ENCODE assay signal across 10 mouse cellular contexts in the genomic region with DNA sequence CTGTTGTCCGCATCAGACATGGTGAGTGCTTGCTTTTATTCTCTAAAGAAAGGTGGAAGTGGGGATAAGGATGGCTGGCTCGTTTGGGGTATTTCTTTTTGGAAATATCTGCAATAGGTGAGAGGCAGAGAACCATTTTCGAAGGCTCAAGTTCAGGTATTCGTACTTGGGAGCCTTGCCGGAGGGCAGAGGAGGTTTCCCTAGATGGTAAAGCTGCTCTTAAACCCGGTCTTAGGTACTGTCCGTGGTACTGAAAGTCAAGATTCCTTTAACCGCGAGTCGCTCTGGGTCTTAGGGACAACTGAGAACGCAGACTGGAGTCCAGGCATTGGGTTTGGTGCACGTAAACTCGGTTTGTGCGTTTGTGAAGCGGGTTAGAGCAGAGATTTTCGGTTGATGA. TPM values are rescaled to one million over a fixed set of nuclear protein-coding genes. Genes with fewer than 3 reads are reported as not detected.
A peak's percentile ranks its signal among the peaks of the same experiment; 100 is the strongest.
DNase-seq lines count a peak whose midpoint lies in the region; ATAC-seq and TF ChIP-seq lines count a peak whose summit lies in the region.
"Had no signal": no experiment of that assay in that cellular context is flagged by ENCODE, and none has a peak within 500 bp of the region (broad histone marks: within the 10 kb centered on the region; RNA-seq: fewer than 3 reads in every experiment).

No protein-coding gene starts in this region.

- DNase-seq in kidney, adult 2 months: peak; percentile 68
- peak; percentile 86 for DNase-seq in ZHBTc4 (ENCODE audit: low read depth, low spot score)
- DNase-seq in hindbrain, embryonic 10.5 days (ENCODE audit: low spot score): peak; percentile 66
- no peak for DNase-seq in T-cell, adult 2 months (ENCODE audit: low spot score)
- DNase-seq in gastrocnemius, postnatal 10 days: no peak

- no peaks in the 10 kb centered on the region for H3K9me3 ChIP-seq in kidney, embryonic 14.5 days (ENCODE audit: control insufficient read depth, low read length)
- no peaks in the 10 kb centered on the region for H3K9me3 ChIP-seq in hindbrain, embryonic 10.5 days
- H3K9me3 ChIP-seq: liver, embryonic 15.5 days; stomach, embryonic 15.5 days had no signal

- no peaks in the 10 kb centered on the region; the same call in 1 of the 2 replicates for H3K4me1 ChIP-seq in kidney, adult 2 months (ENCODE audit: control insufficient read depth, insufficient read depth, low read length)
- no peaks in the 10 kb centered on the region for H3K4me1 ChIP-seq in kidney, embryonic 14.5 days (ENCODE audit: control insufficient read depth, insufficient read depth, low read length)
- H3K4me1 ChIP-seq in hindbrain, embryonic 10.5 days (replicated peaks): peaks cover 23% of the 10 kb centered on the region; the same call in 1 of the 2 replicates
- H3K4me1 ChIP-seq: liver, embryonic 15.5 days; stomach, embryonic 15.5 days had no signal

- no peak overlapping the region for H3K9ac ChIP-seq in kidney, embryonic 14.5 days (ENCODE audit: low read depth, low read length)
- H3K9ac ChIP-seq: liver, embryonic 15.5 days; stomach, embryonic 15.5 days had no signal

- no peak for ATAC-seq in kidney, embryonic 14.5 days (ENCODE audit: low FRiP score, low TSS enrichment)
- ATAC-seq in megakaryocyte-erythroid progenitor cell, adult 5-6 weeks (replicated peaks; ENCODE audit: low FRiP score, low TSS enrichment, poor library complexity, severe bottlenecking): 0 out of 2 replicates have a peak, but pooled peaks have one; percentile 58
- no peak for ATAC-seq in monocyte, adult 5-6 weeks (replicated peaks; ENCODE audit: insufficient number of reproducible peaks, low FRiP score, low TSS enrichment, poor library complexity, severe bottlenecking)

- 3% methylated on average over 16 of the region's 16 CpGs for WGBS in kidney, adult 2 months
- 1% methylated on average over 16 of the region's 16 CpGs for WGBS in kidney, embryonic 14.5 days
- WGBS in hindbrain, embryonic 10.5 days: under 1% methylated on average over 16 of the region's 16 CpGs

- no peak overlapping the region for H3K4me3 ChIP-seq in kidney, adult 2 months (ENCODE audit: insufficient read depth, low read depth, low read length)
- H3K4me3 ChIP-seq in kidney, embryonic 14.5 days (ENCODE audit: low read length): no peak overlapping the region
- no peak overlapping the region for H3K4me3 ChIP-seq in hindbrain, embryonic 10.5 days
- H3K4me3 ChIP-seq: liver, embryonic 15.5 days; stomach, embryonic 15.5 days had no signal

- H3K4me2 ChIP-seq in kidney, embryonic 14.5 days (replicated peaks; ENCODE audit: low read depth, low read length): no peak overlapping the region
- H3K4me2 ChIP-seq: liver, embryonic 15.5 days; stomach, embryonic 15.5 days had no signal

- H3K27me3 ChIP-seq in kidney, adult 2 months (replicated peaks; ENCODE audit: control insufficient read depth, insufficient read depth, low read length): peaks cover 5% of the 10 kb centered on the region; the same call in 1 of the 2 replicates
- H3K27me3 ChIP-seq in kidney, embryonic 14.5 days (ENCODE audit: control insufficient read depth, insufficient read depth, low read length): peaks cover 98% of the 10 kb centered on the region
- H3K27me3 ChIP-seq in hindbrain, embryonic 10.5 days (ENCODE audit: insufficient read depth, poor library complexity, severe bottlenecking): peaks cover 100% of the 10 kb centered on the region

- H3K27ac ChIP-seq in kidney, adult 2 months (ENCODE audit: insufficient read depth, low read depth, low read length): no peak overlapping the region
- H3K27ac ChIP-seq in kidney, embryonic 14.5 days (ENCODE audit: low read depth, low read length): no peak overlapping the region
- H3K27ac ChIP-seq in hindbrain, embryonic 10.5 days: no peak overlapping the region
- H3K27ac ChIP-seq: liver, embryonic 15.5 days; stomach, embryonic 15.5 days had no signal

- no peak for TF ChIP-seq CTCF in kidney, adult 2 months (conservative IDR thresholded peaks at IDR 0.05; ENCODE audit: insufficient read depth, insufficient read length, low read depth, low read length)

- TF ChIP-seq POLR2A in kidney, adult 2 months (IDR thresholded peaks at IDR 0.05; ENCODE audit: low read depth, low read length): no peak

- H3K36me3 ChIP-seq in kidney, adult 2 months (ENCODE audit: control insufficient read depth, insufficient read depth, low read length): no peaks in the 10 kb centered on the region
- no peaks in the 10 kb centered on the region for H3K36me3 ChIP-seq in kidney, embryonic 14.5 days (ENCODE audit: control insufficient read depth, insufficient read depth, low read length)
- no peaks in the 10 kb centered on the region for H3K36me3 ChIP-seq in hindbrain, embryonic 10.5 days
- H3K36me3 ChIP-seq: liver, embryonic 15.5 days; stomach, embryonic 15.5 days had no signal

RNA-seq across cellular contexts. Expression of a gene that starts 0.4 kb away (rescaled TPM):
- polyA plus RNA-seq in kidney, adult 2 months (2012; rRNA removed): 0.03 TPM in 1 of 2 replicates, not detected in the other
- polyA plus RNA-seq in kidney, embryonic 14.5 days (2014; fragmentation: Nextera tagmentation; extraction: Ambion mirVana): not detected in 2 replicates
- 0.60 and 4.1 TPM in 2 replicates for polyA plus RNA-seq in hindbrain, embryonic 10.5 days (2016; fragmentation: Nextera tagmentation; extraction: Ambion mirVana)
- not detected in 2 replicates for total RNA-seq in megakaryocyte-erythroid progenitor cell, adult 5-6 weeks (2014; fragmentation: Nextera tagmentation)
- total RNA-seq in megakaryocyte-erythroid progenitor cell, adult 5-6 weeks (2017): not detected in 2 replicates
- not detected in 3 replicates for total RNA-seq in monocyte, adult 5-6 weeks (2017)
- total RNA-seq in gastrocnemius, postnatal 10 days (2021): not detected
- polyA plus RNA-seq: liver, embryonic 15.5 days had no signal

Comparison
In these comparisons a context has a peak if more than half of its experiments do, and no peak if none do; other contexts are left out.
1. DNase-seq: peak in kidney, adult 2 months (single experiment), ZHBTc4 (single experiment) and hindbrain, embryonic 10.5 days (single experiment); none in T-cell, adult 2 months (single experiment) and gastrocnemius, postnatal 10 days (single experiment).